Mouse (Mus musculus): ENCODE results near the gene Olfr1286.

The Olfr1286 gene

DNA sequence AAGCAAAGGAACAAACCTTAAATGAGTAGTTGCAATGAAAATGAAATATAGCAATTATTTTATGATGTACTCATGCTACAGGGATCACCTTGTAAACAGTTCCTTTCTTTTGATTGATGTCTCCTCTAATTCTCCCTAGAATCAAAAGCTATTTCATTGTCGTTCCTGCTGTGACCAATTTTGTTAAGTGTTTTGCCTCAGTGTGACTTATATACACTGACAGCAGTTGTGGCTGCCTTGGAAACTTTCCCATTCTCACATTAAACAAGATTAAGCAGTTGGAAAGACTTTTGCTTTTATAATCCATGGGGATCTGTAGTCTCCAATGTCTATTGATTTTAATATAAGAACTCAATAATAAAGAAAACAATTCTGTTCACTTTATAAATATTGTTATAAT is at the start of gene Olfr1286:
Gene Olfr1286 (minus strand): TSS at position 185 of the 400 bp plus-strand sequence.
- in situ Hi-C loops (cut with MboI, MseI): no loop called here

DNA sequence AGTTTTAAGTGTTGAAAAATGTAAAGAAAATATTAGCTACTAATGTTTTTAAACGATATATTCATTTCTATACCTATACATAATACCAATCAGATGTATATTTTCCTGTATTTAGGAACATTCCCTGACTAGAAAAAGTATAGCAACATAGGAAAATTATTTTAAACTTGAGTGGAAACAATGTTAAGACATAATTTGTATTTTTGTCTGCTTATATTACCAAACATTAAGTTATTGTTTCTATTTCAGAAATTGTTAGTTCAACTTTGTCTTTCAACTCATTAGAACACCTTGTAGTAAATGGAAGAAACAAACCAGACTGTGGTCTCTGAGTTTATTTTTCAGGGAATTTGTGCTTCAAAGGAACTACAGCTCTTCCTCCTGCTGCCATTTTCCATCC is 25.9 kb upstream of the Olfr1286 start, which contains the start of gene Olfr1287:
Gene Olfr1287 (plus strand): TSS at position 301 of the 400 bp plus-strand sequence.
- in situ Hi-C loops (cut with MboI, MseI): no loop called here

DNA sequence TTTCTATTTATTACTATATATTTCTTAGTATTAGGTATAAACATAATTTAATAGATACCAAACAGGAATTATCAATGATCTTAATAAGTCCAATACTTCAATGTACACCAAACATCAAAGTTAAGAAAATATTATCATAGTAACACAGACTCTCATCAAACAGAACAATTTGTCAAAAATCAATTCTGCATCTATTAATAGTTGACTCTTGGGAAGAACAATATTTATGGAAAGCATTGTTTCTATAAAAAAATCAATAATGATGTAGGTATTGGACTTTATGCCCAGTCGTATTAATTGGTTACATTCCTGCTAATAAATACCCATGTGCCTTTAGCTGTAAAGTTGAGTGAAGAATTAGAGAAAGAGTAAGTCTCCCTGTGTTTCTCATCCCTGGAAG is 47.7 kb downstream of the Olfr1286 start, which contains the start of gene Olfr1284:
Gene Olfr1284 (plus strand): TSS at position 301 of the 400 bp plus-strand sequence.
- in situ Hi-C loops (cut with MboI, MseI): no loop called here

All from regulatory T cell (primary cell).